Mouse (Mus musculus): Measurements from ENCODE around the gene Dnah7c. TPM values are rescaled to one million over a fixed set of nuclear protein-coding genes. Genes with fewer than 3 reads are reported as not detected.

Dnah7c gene
- total RNA-seq, 4 experiments from 2014 or later, result 0.46 to 0.93 (median 0.61) TPM

DNA sequence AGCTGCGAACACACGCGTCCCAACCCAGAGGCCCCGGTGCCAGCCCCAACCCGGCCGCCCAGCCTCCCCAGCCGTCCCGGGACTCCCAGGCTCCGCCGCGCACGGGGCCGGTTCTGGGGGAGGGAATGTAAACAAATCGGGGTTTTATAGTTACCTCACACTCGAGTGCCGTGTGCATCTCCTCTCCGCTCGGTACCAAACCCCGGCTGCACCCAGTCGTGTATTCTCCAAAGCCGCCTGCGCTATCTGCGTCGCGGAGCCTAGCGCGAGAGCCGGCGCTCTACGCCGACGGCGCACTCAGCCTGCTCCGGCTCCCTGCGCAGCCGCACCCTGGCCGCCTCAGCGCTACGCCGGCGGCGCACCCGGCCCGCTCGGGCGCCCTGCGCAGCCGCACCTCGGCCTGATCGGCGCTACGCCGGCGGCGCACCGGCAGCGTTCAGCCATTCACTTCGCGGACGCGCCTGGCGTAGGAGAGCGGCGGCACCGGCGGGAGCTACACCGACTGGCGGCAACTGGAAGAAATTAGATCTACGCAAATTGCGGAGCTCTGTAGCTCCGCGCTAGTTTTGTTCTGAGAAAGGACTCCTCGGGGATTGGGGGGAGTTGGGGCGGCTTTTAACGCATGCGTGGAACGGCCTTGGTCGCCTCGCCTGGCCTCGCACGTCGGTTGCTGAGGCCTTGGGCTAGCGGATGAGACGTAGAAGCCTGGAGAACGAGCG lies 428.1 kb downstream of the Dnah7c start:
- DNase-seq (ENCODE audit: low spot score in 2 of 2), result peak; percentile 95 to 99

DNA sequence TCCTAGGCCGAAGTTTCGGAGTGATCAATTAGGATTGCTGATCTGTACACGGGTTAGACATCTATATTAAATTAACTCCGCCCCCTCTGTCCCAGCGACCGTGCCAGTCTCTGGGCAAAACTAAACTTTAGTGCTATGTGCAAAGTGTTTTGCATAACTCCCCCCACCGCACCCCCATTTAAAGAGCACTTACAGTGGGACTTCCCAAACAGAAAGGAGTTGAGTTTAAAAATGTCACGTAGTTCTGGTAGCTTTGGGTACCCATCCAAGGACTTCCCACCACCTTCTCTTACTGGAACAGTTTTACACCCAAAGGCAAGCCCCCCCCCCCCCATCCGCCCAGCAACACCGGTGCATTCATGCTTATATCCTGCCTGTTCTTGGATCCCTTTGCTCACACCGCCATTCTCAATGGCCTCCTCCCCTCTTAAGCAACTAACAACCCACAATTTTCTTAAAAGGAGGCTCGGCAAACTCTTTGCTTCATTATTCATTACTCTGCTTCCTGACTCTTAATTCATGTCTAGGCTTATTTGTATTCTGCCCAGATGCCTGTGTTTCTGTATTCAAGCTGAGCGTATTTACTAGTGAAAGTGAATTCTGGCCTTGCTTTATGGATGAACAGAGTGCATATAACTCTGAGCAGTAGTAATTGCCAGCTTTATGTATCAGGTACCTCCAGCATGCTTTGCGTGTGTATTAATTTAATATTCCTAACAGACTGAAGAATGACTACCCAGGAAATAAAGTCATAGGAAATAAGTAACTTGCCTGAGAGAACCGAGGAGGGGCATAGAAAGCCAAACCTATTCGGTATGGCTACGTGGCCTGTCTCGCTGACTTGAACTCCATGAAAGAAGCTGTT lies 428.9 kb downstream of the Dnah7c start:
- no peak for DNase-seq (ENCODE audit: low spot score in 2 of 2)

DNA sequence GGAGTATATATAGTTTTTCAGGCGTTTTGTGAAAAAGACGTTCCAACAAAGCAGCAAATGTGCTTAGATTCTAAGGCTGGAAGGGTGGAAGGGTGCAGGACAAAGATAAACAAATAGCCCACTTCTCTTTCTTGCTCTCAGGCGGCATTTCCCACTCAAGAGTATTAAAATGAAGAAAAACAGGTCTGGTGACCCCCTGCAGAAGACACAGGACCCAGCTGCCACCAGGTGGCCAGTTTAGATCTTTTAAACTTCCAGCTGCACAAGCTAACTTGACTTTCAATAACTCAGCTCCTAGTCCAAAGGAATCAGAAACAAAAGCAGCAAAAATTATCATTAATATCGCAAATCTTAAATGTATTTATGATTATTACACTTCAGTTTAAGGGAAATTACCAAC lies 431.1 kb downstream of the Dnah7c start:
- DNase-seq (ENCODE audit: low spot score in 2 of 2), result no peak
